Mouse (Mus musculus) spleen, postnatal 4 days (tissue): Measurements from ENCODE around the gene 4930469K13Rik.

ENCODE experiments used
- DNase-seq, 2 experiments: peaks; one replicate each; pipeline ENCODE4 v3.0.0; 2022; ENCODE audit warnings: low spot score in 2 of 2

4930469K13Rik gene

GRCm38 (mm10) chr11:33943565-33943964, 154.8 kb downstream of the 4930469K13Rik start:
- DNase-seq: no peak

- DNase-seq: no peak
Measured at GRCm38 (mm10) chr11:33939456-33940113, 158.8 kb downstream of the 4930469K13Rik start.

- no peak for DNase-seq
Measured at GRCm38 (mm10) chr11:33938561-33939274, 159.6 kb downstream of the 4930469K13Rik start.

- DNase-seq: no peak
Measured at GRCm38 (mm10) chr11:33937641-33938040, 160.7 kb downstream of the 4930469K13Rik start.

- DNase-seq: peak in 1 of 2 experiments; percentile 70
Measured at GRCm38 (mm10) chr11:33934286-33934685, 164.1 kb downstream of the 4930469K13Rik start.

GRCm38 (mm10) chr11:33932386-33933111, 165.8 kb downstream of the 4930469K13Rik start:
- DNase-seq: no peak

- peak in 1 of 2 experiments; percentile 31 for DNase-seq
Measured at GRCm38 (mm10) chr11:33931836-33932385, 166.4 kb downstream of the 4930469K13Rik start.

GRCm38 (mm10) chr11:33929412-33929811, 168.9 kb downstream of the 4930469K13Rik start:
- no peak for DNase-seq

- DNase-seq: no peak
Measured at GRCm38 (mm10) chr11:33928658-33929057, 169.7 kb downstream of the 4930469K13Rik start.

GRCm38 (mm10) chr11:33927836-33928235, 170.5 kb downstream of the 4930469K13Rik start:
- no peak for DNase-seq

GRCm38 (mm10) chr11:33927321-33927720, 171.0 kb downstream of the 4930469K13Rik start:
- no peak for DNase-seq

- no peak for DNase-seq
Measured at GRCm38 (mm10) chr11:33926551-33926950, 171.8 kb downstream of the 4930469K13Rik start.

- no peak for DNase-seq
Measured at GRCm38 (mm10) chr11:33925778-33926177, 172.6 kb downstream of the 4930469K13Rik start.
